Comparison of ENCODE assay signal across 8 mouse cellular contexts in genomic region chr6:133104609-133104921, GRCm38 (mm10). TPM values are rescaled to one million over a fixed set of nuclear protein-coding genes. Genes with fewer than 3 reads are reported as not detected.
DNase-seq lines count a peak whose midpoint lies in the region; ATAC-seq and TF ChIP-seq lines count a peak whose summit lies in the region.

Gene Smim10l1 (plus strand): TSS chr6:133104909.

- TF ChIP-seq CTCF in lung, embryonic 14.5 days (IDR thresholded peaks at IDR 0.05; ENCODE audit: low read depth): no peak

- intact Hi-C loops in left cerebral cortex, postnatal 25 days (cut with DNase I): no loop called here

- H3K27ac ChIP-seq in lung, embryonic 14.5 days (ENCODE audit: low read depth): peak within 1 kb of the TSS; percentile 99
- H3K27ac ChIP-seq in embryonic facial prominence, embryonic 11.5 days (replicated peaks; ENCODE audit: low read depth, low read length): peak within 1 kb of the TSS; percentile 98
- H3K27ac ChIP-seq in heart, embryonic 14.5 days (replicated peaks in 1 of 2; ENCODE audit: control insufficient read depth in 1 of 2, insufficient read depth in 1 of 2, low read depth in 2 of 2, low read length in 2 of 2): peak within 1 kb of the TSS; percentile 84 to 92
- H3K27ac ChIP-seq in neural tube, embryonic 12.5 days: peak within 1 kb of the TSS; percentile 92

- H3K9ac ChIP-seq in lung, embryonic 14.5 days: peak within 1 kb of the TSS; percentile 93
- H3K9ac ChIP-seq in embryonic facial prominence, embryonic 11.5 days (replicated peaks; ENCODE audit: low read length): peak within 1 kb of the TSS; percentile 95
- peak within 1 kb of the TSS; percentile 80 for H3K9ac ChIP-seq in heart, embryonic 14.5 days (ENCODE audit: low read length)
- H3K9ac ChIP-seq in neural tube, embryonic 12.5 days: peak within 1 kb of the TSS; percentile 93

- ATAC-seq in lung, embryonic 14.5 days (ENCODE audit: insufficient read depth): no peak
- ATAC-seq in embryonic facial prominence, embryonic 11.5 days (replicated peaks; ENCODE audit: insufficient number of reproducible peaks, low FRiP score, low TSS enrichment, low read depth): no peak
- no peak for ATAC-seq in heart, embryonic 14.5 days (ENCODE audit: insufficient number of reproducible peaks, insufficient read depth, low FRiP score, low read depth)
- no peak for ATAC-seq in neural tube, embryonic 12.5 days (ENCODE audit: low FRiP score, low read depth)

- H3K36me3 ChIP-seq in lung, embryonic 14.5 days (ENCODE audit: insufficient read depth): 0 out of 2 replicates have a peak, but pooled peaks cover 3% of the 10 kb centered on the region
- H3K36me3 ChIP-seq in embryonic facial prominence, embryonic 11.5 days (replicated peaks; ENCODE audit: control insufficient read depth, insufficient read depth, low read depth, low read length): no peaks in the 10 kb centered on the region
- H3K36me3 ChIP-seq in heart, embryonic 14.5 days (ENCODE audit: control insufficient read depth, insufficient read depth, low read length): peaks cover 5% of the 10 kb centered on the region; the same call in 1 of the 2 replicates
- 0 out of 2 replicates have a peak, but pooled peaks cover 4% of the 10 kb centered on the region for H3K36me3 ChIP-seq in neural tube, embryonic 12.5 days

- H3K4me1 ChIP-seq in lung, embryonic 14.5 days (ENCODE audit: insufficient read depth): no peaks in the 10 kb centered on the region
- H3K4me1 ChIP-seq in embryonic facial prominence, embryonic 11.5 days (ENCODE audit: control insufficient read depth, insufficient read depth, low read length): no peaks in the 10 kb centered on the region
- peaks cover 0 to 7% of the 10 kb centered on the region in 2 experiments; a peak in 1 of 4 replicates for H3K4me1 ChIP-seq in heart, embryonic 14.5 days (ENCODE audit: control insufficient read depth in 2 of 2, insufficient read depth in 2 of 2, low read length in 2 of 2)
- H3K4me1 ChIP-seq in neural tube, embryonic 12.5 days: no peaks in the 10 kb centered on the region

- H3K4me3 ChIP-seq in lung, embryonic 14.5 days (ENCODE audit: low read depth, low read length): peak within 1 kb of the TSS; percentile 66
- H3K4me3 ChIP-seq in embryonic facial prominence, embryonic 11.5 days (ENCODE audit: low read depth, low read length): peak within 1 kb of the TSS; percentile 78
- H3K4me3 ChIP-seq in heart, embryonic 14.5 days (ENCODE audit: control insufficient read depth in 1 of 2, insufficient read depth in 1 of 2, low read depth in 1 of 2, low read length in 2 of 2): peak within 1 kb of the TSS; percentile 58 to 67
- H3K4me3 ChIP-seq in neural tube, embryonic 12.5 days: peak within 1 kb of the TSS; percentile 79

- peaks cover 3% of the 10 kb centered on the region for H3K27me3 ChIP-seq in lung, embryonic 14.5 days (ENCODE audit: insufficient read depth, low read length)
- no peaks in the 10 kb centered on the region for H3K27me3 ChIP-seq in embryonic facial prominence, embryonic 11.5 days (ENCODE audit: control insufficient read depth, insufficient read depth, low read length)
- no peaks in the 10 kb centered on the region for H3K27me3 ChIP-seq in heart, embryonic 14.5 days (ENCODE audit: control insufficient read depth, insufficient read depth, low read length)
- H3K27me3 ChIP-seq in neural tube, embryonic 12.5 days (replicated peaks): no peaks in the 10 kb centered on the region

- DNase-seq in lung, embryonic 14.5 days: no peak
- no peak for DNase-seq in lung, postnatal 10 days
- DNase-seq in embryonic facial prominence, embryonic 11.5 days (ENCODE audit: low spot score): no peak
- DNase-seq in left cerebral cortex, postnatal 25 days (ENCODE audit: low spot score in 2 of 2): no peak
- DNase-seq in cerebellum, postnatal 25 days: no peak
- DNase-seq in kidney, postnatal 14 days: no peak

- H3K9me3 ChIP-seq in lung, embryonic 14.5 days (ENCODE audit: low read depth, low read length): no peaks in the 10 kb centered on the region
- H3K9me3 ChIP-seq in embryonic facial prominence, embryonic 11.5 days (replicated peaks; ENCODE audit: control insufficient read depth, low read length): no peaks in the 10 kb centered on the region
- H3K9me3 ChIP-seq in heart, embryonic 14.5 days (ENCODE audit: control insufficient read depth, low read length): no peaks in the 10 kb centered on the region
- no peaks in the 10 kb centered on the region for H3K9me3 ChIP-seq in neural tube, embryonic 12.5 days

- H3K4me2 ChIP-seq in lung, embryonic 14.5 days: peak within 1 kb of the TSS; percentile 68
- H3K4me2 ChIP-seq in embryonic facial prominence, embryonic 11.5 days (ENCODE audit: low read depth, low read length): peak within 1 kb of the TSS; percentile 45
- peak within 1 kb of the TSS; percentile 68 for H3K4me2 ChIP-seq in heart, embryonic 14.5 days (ENCODE audit: low read length)
- H3K4me2 ChIP-seq in neural tube, embryonic 12.5 days (replicated peaks): peak within 1 kb of the TSS; percentile 62

RNA-seq across cellular contexts. Expression of gene Smim10l1, which starts in this region (rescaled TPM):
- polyA plus RNA-seq in lung, embryonic 14.5 days (2014; fragmentation: Nextera tagmentation; extraction: Ambion mirVana): 57.7 and 61.4 TPM in 2 replicates
- 75.8 and 95.1 TPM in 2 replicates for polyA plus RNA-seq in embryonic facial prominence, embryonic 11.5 days (2014; fragmentation: Nextera tagmentation; extraction: Ambion mirVana)
- 61.1 and 64.4 TPM in 2 replicates for polyA plus RNA-seq in heart, embryonic 14.5 days (2014; fragmentation: Nextera tagmentation; extraction: Ambion mirVana)
- 10 to 100 TPM; 93.6 to 97.5 TPM for total RNA-seq in left cerebral cortex, postnatal 25 days (2021)
- polyA plus RNA-seq in neural tube, embryonic 12.5 days (2016; fragmentation: Nextera tagmentation; extraction: Ambion mirVana): 94.4 and 102 TPM in 2 replicates
